Comparison of ENCODE assay signal across 30 mouse cellular contexts in genomic region chr7:79666690-79667089, GRCm38 (mm10). TPM values are rescaled to one million over a fixed set of nuclear protein-coding genes. Genes with fewer than 3 reads are reported as not detected.
DNase-seq lines count a peak whose midpoint lies in the region; ATAC-seq and TF ChIP-seq lines count a peak whose summit lies in the region.
"Had no signal": no experiment of that assay in that cellular context is flagged by ENCODE, and none has a peak within 500 bp of the region (broad histone marks: within the 10 kb centered on the region; RNA-seq: fewer than 3 reads in every experiment).

No protein-coding gene starts in this region.

- H3K27me3 ChIP-seq in forebrain, postnatal 0 days (ENCODE audit: insufficient read depth, low read length): no peaks in the 10 kb centered on the region
- no peaks in the 10 kb centered on the region for H3K27me3 ChIP-seq in forebrain, embryonic 15.5 days
- no peaks in the 10 kb centered on the region for H3K27me3 ChIP-seq in kidney, postnatal 0 days (ENCODE audit: insufficient read depth, low read length)
- H3K27me3 ChIP-seq in midbrain, postnatal 0 days (ENCODE audit: insufficient read depth, low read length): no peaks in the 10 kb centered on the region
- H3K27me3 ChIP-seq in midbrain, embryonic 16.5 days (ENCODE audit: control insufficient read depth, insufficient read depth, low read depth, low read length): no peaks in the 10 kb centered on the region
- H3K27me3 ChIP-seq: embryonic facial prominence, embryonic 13.5 days had no signal

- H3K36me3 ChIP-seq in forebrain, postnatal 0 days (ENCODE audit: insufficient read depth): no peaks in the 10 kb centered on the region
- H3K36me3 ChIP-seq in forebrain, embryonic 15.5 days: peaks cover 19% of the 10 kb centered on the region; the same call in 1 of the 2 replicates
- H3K36me3 ChIP-seq in kidney, postnatal 0 days (ENCODE audit: insufficient read depth, low read length): peaks cover 20% of the 10 kb centered on the region; the same call in 1 of the 2 replicates
- no peaks in the 10 kb centered on the region for H3K36me3 ChIP-seq in midbrain, postnatal 0 days (ENCODE audit: insufficient read depth, low read length)
- no peaks in the 10 kb centered on the region for H3K36me3 ChIP-seq in midbrain, embryonic 16.5 days (ENCODE audit: control insufficient read depth, insufficient read depth, low read length)

- no peaks in the 10 kb centered on the region for H3K9me3 ChIP-seq in forebrain, postnatal 0 days (ENCODE audit: low read length)
- no peaks in the 10 kb centered on the region for H3K9me3 ChIP-seq in forebrain, embryonic 15.5 days
- H3K9me3 ChIP-seq in kidney, postnatal 0 days (replicated peaks; ENCODE audit: low read length): no peaks in the 10 kb centered on the region
- no peaks in the 10 kb centered on the region for H3K9me3 ChIP-seq in midbrain, postnatal 0 days (ENCODE audit: low read length)
- H3K9me3 ChIP-seq in midbrain, embryonic 16.5 days (replicated peaks; ENCODE audit: control insufficient read depth, low read length, poor library complexity, severe bottlenecking): no peaks in the 10 kb centered on the region
- H3K9me3 ChIP-seq: embryonic facial prominence, embryonic 13.5 days; forebrain, embryonic 10.5 days; heart, embryonic 10.5 days had no signal

- DNase-seq in forebrain, postnatal 0 days: no peak
- DNase-seq in kidney, postnatal 0 days (ENCODE audit: low spot score): no peak
- DNase-seq in kidney, postnatal 4 days: no peak
- no peak for DNase-seq in midbrain, postnatal 0 days (ENCODE audit: low spot score)
- DNase-seq in cerebellum, postnatal 4 days (ENCODE audit: low spot score in 2 of 2): no peak
- DNase-seq in adrenal gland, adult 18-20 months (ENCODE audit: low spot score in 2 of 2): no peak
- DNase-seq: adrenal gland, postnatal 14 days; cerebellum, adult 11 months; cerebellum, adult 9-11 months; gastrocnemius, postnatal 10 days; heart, postnatal 4 days; kidney, adult 2 months; liver; lung, adult 18-20 months; lung, postnatal 10 days; midbrain, embryonic 14.5 days; right cerebral cortex, postnatal 25 days; thymus, adult 18-20 months; thymus, postnatal 25 days had no signal

- H3K27ac ChIP-seq in forebrain, postnatal 0 days (ENCODE audit: low read depth, low read length): no peak overlapping the region
- H3K27ac ChIP-seq in forebrain, embryonic 15.5 days (replicated peaks): no peak overlapping the region
- H3K27ac ChIP-seq in kidney, postnatal 0 days: no peak overlapping the region
- no peak overlapping the region for H3K27ac ChIP-seq in midbrain, postnatal 0 days (ENCODE audit: low read depth, low read length)
- no peak overlapping the region for H3K27ac ChIP-seq in midbrain, embryonic 16.5 days (ENCODE audit: low read length)
- H3K27ac ChIP-seq: embryonic facial prominence, embryonic 13.5 days; forebrain, embryonic 10.5 days; heart, embryonic 10.5 days; hindbrain, embryonic 14.5 days had no signal

- no peak overlapping the region for H3K4me3 ChIP-seq in forebrain, postnatal 0 days (ENCODE audit: low read depth, low read length)
- H3K4me3 ChIP-seq in forebrain, embryonic 15.5 days: no peak overlapping the region
- no peak overlapping the region for H3K4me3 ChIP-seq in kidney, postnatal 0 days (replicated peaks; ENCODE audit: low read depth, low read length)
- H3K4me3 ChIP-seq in midbrain, postnatal 0 days (ENCODE audit: low read depth, low read length): no peak overlapping the region
- H3K4me3 ChIP-seq in midbrain, embryonic 16.5 days (ENCODE audit: low read depth, low read length): no peak overlapping the region
- H3K4me3 ChIP-seq: embryonic facial prominence, embryonic 13.5 days; forebrain, embryonic 10.5 days; heart, embryonic 10.5 days had no signal

- ATAC-seq in forebrain, postnatal 0 days: no peak
- ATAC-seq in forebrain, embryonic 15.5 days (replicated peaks): no peak
- no peak for ATAC-seq in kidney, postnatal 0 days (replicated peaks; ENCODE audit: low FRiP score, low read depth)
- no peak for ATAC-seq in midbrain, postnatal 0 days (ENCODE audit: low FRiP score)
- ATAC-seq in midbrain, embryonic 16.5 days: no peak
- ATAC-seq: forebrain, embryonic 16.5 days; inflammation-experienced regulatory T-cells, adult 6 months had no signal

- no peaks in the 10 kb centered on the region for H3K4me1 ChIP-seq in forebrain, postnatal 0 days (ENCODE audit: insufficient read depth)
- peaks cover 19% of the 10 kb centered on the region for H3K4me1 ChIP-seq in forebrain, embryonic 15.5 days
- H3K4me1 ChIP-seq in kidney, postnatal 0 days (replicated peaks; ENCODE audit: insufficient read depth, low read length): no peaks in the 10 kb centered on the region
- no peaks in the 10 kb centered on the region for H3K4me1 ChIP-seq in midbrain, postnatal 0 days (ENCODE audit: insufficient read depth, low read length)
- no peaks in the 10 kb centered on the region for H3K4me1 ChIP-seq in midbrain, embryonic 16.5 days (ENCODE audit: control insufficient read depth, insufficient read depth, low read length)

- no peak overlapping the region for H3K9ac ChIP-seq in forebrain, postnatal 0 days
- no peak overlapping the region for H3K9ac ChIP-seq in forebrain, embryonic 15.5 days (replicated peaks)
- no peak overlapping the region for H3K9ac ChIP-seq in kidney, postnatal 0 days (ENCODE audit: low read depth, low read length)
- H3K9ac ChIP-seq in midbrain, postnatal 0 days (replicated peaks; ENCODE audit: low read length, poor library complexity, severe bottlenecking): no peak overlapping the region
- no peak overlapping the region for H3K9ac ChIP-seq in midbrain, embryonic 16.5 days (ENCODE audit: low read depth, low read length)
- H3K9ac ChIP-seq: embryonic facial prominence, embryonic 13.5 days; hindbrain, embryonic 14.5 days had no signal

- TF ChIP-seq CTCF in forebrain, postnatal 0 days (IDR thresholded peaks at IDR 0.05; ENCODE audit: low read depth): 0 out of 2 replicates have a peak, but pooled peaks have one; percentile 12
- peak; percentile 41; the same call in 1 of the 2 replicates for TF ChIP-seq CTCF in kidney, postnatal 0 days (IDR thresholded peaks at IDR 0.05; ENCODE audit: low read depth)
- TF ChIP-seq CTCF in midbrain, postnatal 0 days (IDR thresholded peaks at IDR 0.05): peak; percentile 31; the same call in 1 of the 2 replicates

- H3K4me2 ChIP-seq in forebrain, postnatal 0 days (ENCODE audit: low read depth): no peak overlapping the region
- no peak overlapping the region for H3K4me2 ChIP-seq in forebrain, embryonic 15.5 days (replicated peaks)
- H3K4me2 ChIP-seq in kidney, postnatal 0 days (ENCODE audit: low read length): no peak overlapping the region
- no peak overlapping the region for H3K4me2 ChIP-seq in midbrain, postnatal 0 days (ENCODE audit: low read depth, low read length, poor library complexity, severe bottlenecking)
- no peak overlapping the region for H3K4me2 ChIP-seq in midbrain, embryonic 16.5 days (ENCODE audit: low read length)
- H3K4me2 ChIP-seq: embryonic facial prominence, embryonic 13.5 days; hindbrain, embryonic 14.5 days had no signal

RNA-seq across cellular contexts. Expression of gene Ticrr, which starts 6.7 kb away (rescaled TPM):
- 1.1 and 1.8 TPM in 2 replicates for total RNA-seq in forebrain, postnatal 0 days (2014; rRNA removed)
- 0.50 and 1.2 TPM in 2 replicates for polyA plus RNA-seq in forebrain, postnatal 0 days (2015; fragmentation: Nextera tagmentation; extraction: Ambion mirVana)
- 5.0 and 5.8 TPM in 2 replicates for polyA plus RNA-seq in forebrain, embryonic 15.5 days (2015; fragmentation: Nextera tagmentation; extraction: Ambion mirVana)
- polyA plus RNA-seq in kidney, postnatal 0 days (2015; fragmentation: Nextera tagmentation; extraction: Ambion mirVana): 3.1 and 4.0 TPM in 2 replicates
- total RNA-seq in midbrain, postnatal 0 days (2014; rRNA removed): 1.2 and 3.4 TPM in 2 replicates
- 0.85 and 1.0 TPM in 2 replicates for polyA plus RNA-seq in midbrain, postnatal 0 days (2015; fragmentation: Nextera tagmentation; extraction: Ambion mirVana)
- 0.87 and 0.92 TPM in 2 replicates for polyA plus RNA-seq in midbrain, embryonic 16.5 days (2015; fragmentation: Nextera tagmentation; extraction: Ambion mirVana)
- total RNA-seq in adrenal gland, adult 18-20 months (2021): under 1 TPM; 0.07 to 0.13 TPM

RNA-seq across cellular contexts. Expression of gene Kif7, which starts 48.8 kb away (rescaled TPM):
- total RNA-seq in forebrain, postnatal 0 days (2014; rRNA removed): 5.7 and 6.4 TPM in 2 replicates
- 1.4 and 2.0 TPM in 2 replicates for polyA plus RNA-seq in forebrain, postnatal 0 days (2015; fragmentation: Nextera tagmentation; extraction: Ambion mirVana)
- 3.3 and 3.4 TPM in 2 replicates for polyA plus RNA-seq in forebrain, embryonic 15.5 days (2015; fragmentation: Nextera tagmentation; extraction: Ambion mirVana)
- 3.1 and 3.7 TPM in 2 replicates for polyA plus RNA-seq in kidney, postnatal 0 days (2015; fragmentation: Nextera tagmentation; extraction: Ambion mirVana)
- total RNA-seq in midbrain, postnatal 0 days (2014; rRNA removed): 5.5 and 5.6 TPM in 2 replicates
- polyA plus RNA-seq in midbrain, postnatal 0 days (2015; fragmentation: Nextera tagmentation; extraction: Ambion mirVana): 1.5 and 1.7 TPM in 2 replicates
- 1.3 and 1.9 TPM in 2 replicates for polyA plus RNA-seq in midbrain, embryonic 16.5 days (2015; fragmentation: Nextera tagmentation; extraction: Ambion mirVana)
- total RNA-seq in adrenal gland, adult 18-20 months (2021): 1 to 10 TPM; 2.3 to 2.5 TPM

RNA-seq across cellular contexts. Expression of gene Rhcg, which starts 49.2 kb away (rescaled TPM):
- 2.0 TPM in 2 replicates for total RNA-seq in forebrain, postnatal 0 days (2014; rRNA removed)
- 2.9 and 4.3 TPM in 2 replicates for polyA plus RNA-seq in forebrain, postnatal 0 days (2015; fragmentation: Nextera tagmentation; extraction: Ambion mirVana)
- polyA plus RNA-seq in forebrain, embryonic 15.5 days (2015; fragmentation: Nextera tagmentation; extraction: Ambion mirVana): 1.8 and 3.9 TPM in 2 replicates
- polyA plus RNA-seq in kidney, postnatal 0 days (2015; fragmentation: Nextera tagmentation; extraction: Ambion mirVana): 117 and 135 TPM in 2 replicates
- total RNA-seq in midbrain, postnatal 0 days (2014; rRNA removed): 2.2 and 2.6 TPM in 2 replicates
- 4.3 and 4.8 TPM in 2 replicates for polyA plus RNA-seq in midbrain, postnatal 0 days (2015; fragmentation: Nextera tagmentation; extraction: Ambion mirVana)
- polyA plus RNA-seq in midbrain, embryonic 16.5 days (2015; fragmentation: Nextera tagmentation; extraction: Ambion mirVana): 2.3 and 4.3 TPM in 2 replicates
- total RNA-seq in adrenal gland, adult 18-20 months (2021): 10 to 100 TPM; 13.8 to 22.0 TPM
- total RNA-seq: common myeloid progenitor, adult 5-6 weeks; gastrocnemius, postnatal 10 days; heart, postnatal 4 days; neutrophil, adult 5-6 weeks had no signal
- polyA plus RNA-seq: heart, embryonic 10.5 days; inflammation-experienced regulatory T-cells, adult 6 months; limb, embryonic 11.5 days had no signal

Comparison
In these comparisons a context has a peak if more than half of its experiments do, and no peak if none do; other contexts are left out.
1. RNA of gene Rhcg, which starts 49.2 kb away (polyA plus RNA-seq): 117 to 135 TPM in kidney, postnatal 0 days; 4.3 to 4.8 TPM in midbrain, postnatal 0 days, 2.9 to 4.3 TPM in forebrain, postnatal 0 days, 2.3 to 4.3 TPM in midbrain, embryonic 16.5 days and 1.8 to 3.9 TPM in forebrain, embryonic 15.5 days; every median in the first group is over 10 times any median in the second.
2. Peak in every context shown above with its lines, with median percentiles within 50 percentile points of each other: CTCF ChIP-seq.